Mouse (Mus musculus): ENCODE results near the gene Adm.

Gene Adm

DNA sequence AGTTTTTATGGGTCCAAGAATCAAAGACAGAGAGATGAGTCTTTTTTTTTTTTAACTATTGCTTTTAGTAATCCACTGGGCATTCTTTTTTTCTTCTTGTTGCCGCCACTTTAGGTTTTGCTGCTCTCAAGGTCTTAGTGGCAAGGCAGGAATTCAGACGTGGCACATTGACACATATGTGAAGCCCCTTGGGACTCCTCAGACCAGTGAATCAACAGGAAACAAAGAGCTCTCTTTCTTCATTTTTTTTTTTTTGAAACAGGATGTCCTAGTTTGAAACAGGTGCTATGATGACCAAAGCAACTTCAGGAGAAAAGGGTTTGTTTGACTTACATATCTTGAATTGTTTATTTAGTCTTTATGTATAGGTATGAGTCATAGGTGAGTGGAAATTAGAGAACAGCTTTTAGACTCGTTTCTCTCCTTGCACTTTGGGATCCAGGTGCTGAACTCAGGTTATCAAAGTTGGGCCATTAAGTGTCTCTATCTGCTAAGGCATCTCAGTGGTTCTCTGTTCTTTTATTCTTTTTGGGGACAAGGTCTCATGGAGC lies 31.0 kb downstream of the Adm start:
- DNase-seq (ENCODE audit: low read depth, low spot score) = peak; percentile 63

DNA sequence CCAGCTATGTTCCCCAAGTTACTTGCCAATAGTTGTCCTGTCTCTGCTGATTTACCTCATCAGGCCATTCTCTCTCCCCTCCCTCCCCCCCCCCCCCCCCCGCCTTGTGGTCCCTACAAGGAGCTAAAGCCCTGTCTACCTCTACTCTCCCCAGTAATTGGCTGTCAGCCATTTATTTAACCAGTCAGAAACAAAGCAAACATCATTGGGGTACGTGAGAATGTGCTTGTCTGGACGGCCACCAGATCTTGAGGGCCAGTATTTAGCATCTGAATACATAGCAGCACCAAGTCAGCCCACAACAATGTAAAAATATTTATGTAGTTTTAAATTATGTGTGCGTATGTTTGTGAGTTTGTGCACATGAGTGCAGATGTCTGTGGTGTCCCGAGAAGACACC lies 39.1 kb downstream of the Adm start:
- DNase-seq (ENCODE audit: low read depth, low spot score) = no peak

DNA sequence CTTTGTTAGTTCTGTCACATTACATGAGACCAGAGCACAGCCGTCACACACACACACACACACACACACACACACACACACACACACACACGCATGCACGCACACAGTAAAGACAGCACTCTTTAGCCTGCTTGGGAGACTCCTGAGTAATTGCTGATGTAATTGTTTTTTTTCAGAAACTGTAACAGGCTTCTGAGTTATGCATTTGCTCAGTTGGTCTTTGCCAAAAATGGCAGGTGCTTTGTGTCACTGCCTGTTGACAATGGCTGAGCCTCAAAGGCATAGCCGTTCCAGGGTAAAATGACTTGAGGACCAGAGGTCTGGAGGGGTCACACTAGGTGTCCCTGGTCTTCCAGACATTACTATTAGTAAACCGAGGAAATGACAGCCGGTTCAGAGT lies 40.8 kb downstream of the Adm start:
- no peak for DNase-seq (ENCODE audit: low read depth, low spot score)

DNA sequence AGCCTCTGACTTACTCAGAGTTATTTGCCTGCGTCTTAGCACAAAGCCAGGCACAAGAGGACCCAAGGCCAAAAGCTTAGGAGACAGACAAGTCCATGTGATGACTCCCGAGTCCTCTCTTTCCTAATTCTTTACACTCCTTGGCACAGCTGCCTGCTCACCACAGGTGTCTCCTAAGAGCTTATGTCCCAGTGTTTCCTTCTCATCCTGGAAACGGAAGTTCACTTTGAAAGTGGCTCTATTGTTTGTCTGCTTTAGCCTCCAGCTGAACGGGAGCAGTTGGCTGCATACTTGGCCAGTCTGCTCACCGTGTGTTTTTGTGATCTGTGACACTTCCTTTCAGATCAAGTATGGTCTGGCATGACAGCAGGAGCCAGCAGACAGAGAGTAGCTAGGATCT lies 41.3 kb downstream of the Adm start:
- no peak for DNase-seq (ENCODE audit: low read depth, low spot score)

DNA sequence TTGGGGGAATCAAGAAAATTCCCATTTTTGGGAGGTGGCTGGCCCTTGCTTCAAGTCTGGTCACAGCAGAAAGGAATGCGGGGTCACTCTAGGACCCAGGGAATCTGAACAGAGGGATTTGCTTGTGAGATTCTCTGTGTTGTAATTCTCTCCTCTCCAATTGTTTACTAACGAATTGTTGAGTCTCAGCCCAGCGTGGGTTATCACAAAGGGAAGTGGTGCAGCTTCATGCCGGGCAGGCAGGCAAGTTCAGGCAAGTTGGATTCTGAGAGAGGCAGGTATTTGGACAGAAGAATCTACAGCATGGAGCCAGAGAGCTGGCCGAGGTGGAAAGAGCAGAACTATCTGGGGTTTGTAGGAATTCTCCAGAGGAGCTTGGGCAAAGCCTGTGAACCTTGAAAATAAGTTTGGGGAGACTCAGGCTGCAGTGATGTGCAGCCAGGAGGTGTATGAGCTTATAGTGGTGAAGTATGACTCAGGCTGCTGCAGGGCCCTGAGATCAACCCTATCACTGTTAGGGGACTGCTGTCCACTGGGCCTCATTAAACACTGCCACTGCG lies 43.7 kb downstream of the Adm start:
- DNase-seq (ENCODE audit: low read depth, low spot score) = no peak

Data from 3T3-L1 (cell line).